Mouse (Mus musculus): Measurements from ENCODE around the gene Slc2a9.

Gene Slc2a9

GRCm38 (mm10) chr5:38466569-38467110, 36.3 kb downstream of the Slc2a9 start:
- DNase-seq = peak; percentile 48

GRCm38 (mm10) chr5:38461261-38461660, 41.7 kb downstream of the Slc2a9 start:
- DNase-seq = no peak

- no peak for DNase-seq
Observed at GRCm38 (mm10) chr5:38450936-38451335, 52.0 kb downstream of the Slc2a9 start.

GRCm38 (mm10) chr5:38449607-38450006, 53.3 kb downstream of the Slc2a9 start:
- DNase-seq = no peak

GRCm38 (mm10) chr5:38448121-38448520, 54.8 kb downstream of the Slc2a9 start:
- no peak for DNase-seq

GRCm38 (mm10) chr5:38446316-38446975, 56.5 kb downstream of the Slc2a9 start:
- no peak for DNase-seq

GRCm38 (mm10) chr5:38441088-38441839, 61.7 kb downstream of the Slc2a9 start:
- no peak for DNase-seq

GRCm38 (mm10) chr5:38440252-38441005, 62.5 kb downstream of the Slc2a9 start:
- DNase-seq = no peak

- DNase-seq = no peak
Observed at GRCm38 (mm10) chr5:38436681-38437080, 66.3 kb downstream of the Slc2a9 start.

GRCm38 (mm10) chr5:38434875-38435274, 68.1 kb downstream of the Slc2a9 start:
- DNase-seq = no peak

GRCm38 (mm10) chr5:38431201-38431600, 71.7 kb downstream of the Slc2a9 start:
- DNase-seq = no peak

GRCm38 (mm10) chr5:38429106-38429505, 73.8 kb downstream of the Slc2a9 start:
- DNase-seq = no peak

- no peak for DNase-seq
Observed at GRCm38 (mm10) chr5:38427757-38428156, 75.2 kb downstream of the Slc2a9 start.

GRCm38 (mm10) chr5:38425569-38425968, 77.4 kb downstream of the Slc2a9 start:
- DNase-seq = no peak

GRCm38 (mm10) chr5:38422426-38422825, 80.5 kb downstream of the Slc2a9 start:
- no peak for DNase-seq

GRCm38 (mm10) chr5:38418799-38419198, 84.1 kb downstream of the Slc2a9 start:
- no peak for DNase-seq

- no peak for DNase-seq
Observed at GRCm38 (mm10) chr5:38403612-38404011, 99.3 kb downstream of the Slc2a9 start.

GRCm38 (mm10) chr5:38402288-38402687, 100.7 kb downstream of the Slc2a9 start:
- no peak for DNase-seq

- DNase-seq = no peak
Observed at GRCm38 (mm10) chr5:38388857-38389256, 114.1 kb downstream of the Slc2a9 start.

GRCm38 (mm10) chr5:38388420-38388823, 114.5 kb downstream of the Slc2a9 start:
- DNase-seq = peak; percentile 36

- no peak for DNase-seq
Observed at GRCm38 (mm10) chr5:38379970-38380369, 123.0 kb downstream of the Slc2a9 start.

- DNase-seq = no peak
Observed at GRCm38 (mm10) chr5:38372369-38372768, 130.6 kb downstream of the Slc2a9 start.

- DNase-seq = no peak
Observed at GRCm38 (mm10) chr5:38371308-38371707, 131.6 kb downstream of the Slc2a9 start.
